Mouse (Mus musculus) G1E (cell line): ENCODE results near the gene Nanos3.

Source experiments
- CTCF ChIP-seq: IDR thresholded peaks from 2 replicates; pipeline ENCODE4 v1.5.1; 2012; ENCODE audit warnings: low read depth, low read length, inconsistent platforms, mixed read lengths
- GATA1 ChIP-seq: IDR thresholded peaks from 2 replicates; pipeline ENCODE4 v1.6.1; 2012; ENCODE audit warnings: borderline replicate concordance, low read length, inconsistent platforms, mixed read lengths
- POLR2AphosphoS5 ChIP-seq: IDR thresholded peaks from 2 replicates; pipeline ENCODE4 v1.6.1; 2012; ENCODE audit warnings: low read depth, low read length, inconsistent platforms; ENCODE audit not compliant: insufficient replicate concordance
- TAL1 ChIP-seq: conservative IDR thresholded peaks from 2 replicates; pipeline ENCODE4 v1.6.1; 2012; ENCODE audit warnings: low read depth, low read length, inconsistent platforms, mixed read lengths

DNA sequence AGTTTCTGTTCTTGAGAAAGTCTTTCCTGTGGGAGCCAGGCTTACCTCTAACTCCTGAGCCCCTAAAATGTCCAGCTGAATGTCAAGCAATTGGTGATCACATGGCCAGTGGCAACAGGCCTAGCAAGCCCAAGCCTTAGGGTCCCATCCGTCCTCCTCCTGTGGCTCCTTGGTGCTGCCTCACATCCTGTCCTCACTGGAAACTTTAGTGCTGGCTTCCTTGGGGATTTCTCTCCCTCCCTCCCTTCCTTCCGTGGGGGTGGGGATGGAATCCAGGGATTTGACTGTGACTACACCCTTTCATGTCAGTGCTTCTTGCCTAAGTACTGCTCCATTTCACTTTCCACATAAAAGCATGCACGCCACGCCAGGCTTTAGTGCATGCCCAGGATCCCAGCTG is 4.6 kb upstream of the Nanos3 start:
- TF ChIP-seq CTCF (no peak), GATA1 (no peak), TAL1 (no peak), POLR2AphosphoS5 (no peak)
